Mouse (Mus musculus) retina, embryonic 14.5 days (tissue): ENCODE results near the gene Baiap3.
A peak's percentile ranks its signal among the peaks of the same experiment; 100 is the strongest.

ENCODE experiments used
- DNase-seq: peaks from one replicate; pipeline ENCODE4 v3.0.0-alpha.2; 2015; ENCODE audit warnings: low spot score

Gene Baiap3

DNA sequence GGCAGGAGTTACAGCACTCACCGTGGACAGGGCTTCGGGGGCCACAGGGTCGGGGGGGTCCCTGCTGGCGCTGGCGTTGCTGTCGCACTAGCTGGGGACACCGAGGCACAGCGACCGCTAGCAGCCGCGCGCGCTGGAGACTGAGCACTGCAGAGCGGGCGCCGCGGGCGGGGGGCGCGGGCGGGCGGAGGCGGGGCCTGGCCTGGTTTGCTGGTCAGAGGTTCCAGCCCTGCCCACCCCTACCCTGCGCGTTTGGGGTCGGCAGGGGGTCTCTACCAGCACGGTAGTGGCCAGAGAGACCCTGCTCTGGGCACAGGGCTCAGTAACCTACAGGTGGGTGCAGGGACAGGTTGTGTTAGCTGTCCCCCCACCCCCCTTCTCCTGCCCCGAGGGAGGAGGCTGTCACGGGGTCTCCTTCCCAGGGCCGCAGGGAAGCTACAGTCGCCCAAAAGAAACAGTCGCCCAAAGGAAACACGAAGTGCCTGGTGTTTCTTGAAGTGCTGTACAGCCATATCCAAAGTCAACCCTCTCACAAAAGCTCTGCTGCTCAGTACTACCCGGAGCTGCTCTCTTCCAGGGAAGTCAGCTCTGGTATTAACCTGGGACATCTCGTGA is at the start of gene Baiap3:
Gene Baiap3, minus strand, starts transcription at position 225 of the 615 bp plus-strand sequence.
- DNase-seq = peak; percentile 65

DNA sequence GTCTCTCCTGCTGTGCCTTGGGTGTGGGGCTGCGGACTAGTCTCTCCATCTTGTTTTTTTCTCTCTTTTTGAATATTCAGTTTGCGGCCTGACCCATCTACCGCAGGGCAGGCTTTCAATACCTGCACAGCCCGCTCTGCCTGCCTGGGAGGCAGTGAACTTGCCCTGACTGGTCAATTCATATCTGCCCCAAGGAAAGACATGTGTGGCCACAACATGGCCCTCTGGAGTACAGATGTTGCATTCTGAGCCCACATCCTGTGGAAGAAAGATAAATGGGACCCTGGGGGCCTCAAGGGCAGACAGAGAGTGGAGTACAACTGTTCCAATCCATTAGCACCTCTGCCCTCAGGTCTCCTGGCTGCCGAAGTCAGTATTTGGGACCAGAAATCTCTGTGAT is 41.9 kb upstream of the Baiap3 start, which contains the start of gene Prss34:
Gene Prss34, plus strand, starts transcription at position 301 of the 400 bp plus-strand sequence.
- no peak for DNase-seq

DNA sequence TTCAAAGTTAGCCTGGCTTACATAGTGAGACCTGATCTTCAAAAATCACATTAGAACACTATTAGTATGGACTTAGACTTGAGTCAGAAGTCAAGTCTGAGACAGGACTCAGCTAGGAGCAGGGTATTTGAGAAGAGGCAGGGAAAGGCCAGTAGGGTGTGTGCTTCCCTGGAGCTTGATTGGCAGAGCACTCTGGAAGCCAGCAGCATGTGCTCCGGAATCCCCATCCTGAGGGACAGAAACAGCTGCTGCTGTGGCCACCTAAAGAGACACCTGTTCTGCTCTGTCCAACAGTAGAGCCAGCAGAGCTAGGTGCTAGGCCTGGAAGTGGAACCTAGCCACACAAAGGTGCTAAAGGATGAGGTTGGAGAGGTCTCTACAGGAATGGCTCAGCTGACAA is 37.9 kb upstream of the Baiap3 start:
- DNase-seq = no peak

DNA sequence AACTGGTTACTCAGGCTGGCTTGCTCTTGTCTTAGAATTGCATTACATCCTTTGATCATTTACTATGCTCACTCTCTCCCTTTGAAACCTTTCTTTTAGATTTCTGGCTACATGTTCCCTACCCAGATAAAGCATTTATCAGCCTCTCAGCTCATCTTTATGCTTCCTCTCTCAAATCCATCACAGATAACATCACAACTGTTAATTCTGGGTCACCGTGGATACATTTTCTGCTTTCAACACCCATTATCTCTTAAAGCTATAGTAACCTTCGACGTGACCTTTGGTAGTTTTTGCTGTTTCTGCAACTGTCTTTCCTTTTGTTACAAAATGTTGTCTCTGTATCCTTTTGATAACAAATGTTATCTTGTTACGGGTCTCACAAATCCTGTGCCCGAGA is 37.3 kb upstream of the Baiap3 start:
- DNase-seq = no peak

DNA sequence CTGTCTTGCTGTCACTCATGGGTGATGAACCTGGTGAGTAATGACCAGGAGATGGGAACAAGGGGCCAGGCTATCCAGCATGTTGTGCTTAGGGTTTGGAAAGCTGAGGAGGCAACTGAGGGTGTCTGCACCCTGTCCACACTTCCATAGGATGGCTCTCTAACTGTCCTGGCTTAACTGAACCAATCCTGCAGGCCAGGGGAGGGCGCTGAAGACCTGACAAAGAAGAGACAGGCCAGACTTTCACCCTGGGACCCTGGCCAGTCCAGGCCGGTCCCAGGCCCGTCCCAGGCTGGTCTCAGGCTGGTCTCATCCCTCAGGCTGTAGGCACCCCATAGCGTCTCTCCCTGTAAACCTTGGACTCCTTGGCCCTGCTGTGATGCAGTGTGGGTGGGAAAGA is 34.2 kb upstream of the Baiap3 start:
- DNase-seq = no peak

DNA sequence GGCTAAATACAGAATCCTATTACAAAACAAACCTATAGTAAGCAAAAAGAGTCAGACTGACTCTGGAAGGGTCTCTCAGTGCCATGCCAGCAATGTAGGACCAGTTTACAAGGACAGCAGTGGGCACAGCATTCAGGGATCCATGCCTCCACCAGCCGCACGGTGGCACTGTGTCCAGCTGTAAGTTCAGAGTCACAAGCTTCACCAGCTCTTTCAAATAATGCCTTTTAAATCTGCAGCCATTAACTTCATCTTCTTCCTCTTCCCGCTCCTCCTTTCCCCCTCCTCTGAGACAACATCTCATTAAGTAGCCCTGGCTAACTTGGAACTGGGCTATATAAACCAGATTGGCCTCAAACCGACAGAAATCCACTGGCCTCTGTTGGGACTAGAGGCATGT is 32.7 kb upstream of the Baiap3 start:
- DNase-seq = peak; percentile 75

DNA sequence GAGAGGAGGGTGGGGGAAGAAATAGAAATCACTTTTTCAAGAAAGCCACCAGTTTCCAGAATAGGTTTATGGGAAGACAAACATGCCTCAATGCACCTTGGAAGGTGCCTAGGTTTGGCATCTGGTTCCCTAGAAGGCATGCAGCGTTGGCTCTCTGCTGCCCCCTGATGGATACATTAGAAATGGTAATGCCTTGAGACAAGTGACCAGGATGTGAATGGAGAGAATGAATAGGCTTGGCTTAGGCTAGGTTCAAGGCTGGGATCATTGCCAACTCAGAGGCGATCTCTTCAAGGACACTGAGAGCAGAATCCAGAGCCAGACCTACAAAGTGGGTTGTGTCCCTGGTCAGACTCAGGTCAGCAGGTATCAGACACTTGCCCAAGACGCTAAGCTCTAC is 28.9 kb upstream of the Baiap3 start:
- peak; percentile 88 for DNase-seq

DNA sequence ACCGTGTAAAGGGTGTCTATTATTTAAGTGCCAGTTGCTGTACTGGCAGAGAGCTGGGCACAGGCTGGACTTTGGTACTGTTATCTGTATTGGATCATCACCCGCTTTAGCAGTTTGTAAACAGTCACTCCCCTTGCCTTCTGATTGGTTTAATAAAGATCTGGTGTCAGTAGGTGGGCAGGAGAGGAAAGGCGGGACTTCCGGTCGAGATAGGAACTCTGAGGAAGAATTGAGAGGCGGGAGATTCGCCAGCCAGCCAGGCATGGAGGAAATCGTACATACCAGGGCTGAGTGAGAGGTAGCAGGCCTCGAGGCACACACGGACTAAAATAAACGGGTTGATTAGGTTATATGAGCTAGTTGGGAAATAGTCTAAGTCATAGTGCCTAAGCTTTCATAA is 26.0 kb upstream of the Baiap3 start:
- DNase-seq = no peak

DNA sequence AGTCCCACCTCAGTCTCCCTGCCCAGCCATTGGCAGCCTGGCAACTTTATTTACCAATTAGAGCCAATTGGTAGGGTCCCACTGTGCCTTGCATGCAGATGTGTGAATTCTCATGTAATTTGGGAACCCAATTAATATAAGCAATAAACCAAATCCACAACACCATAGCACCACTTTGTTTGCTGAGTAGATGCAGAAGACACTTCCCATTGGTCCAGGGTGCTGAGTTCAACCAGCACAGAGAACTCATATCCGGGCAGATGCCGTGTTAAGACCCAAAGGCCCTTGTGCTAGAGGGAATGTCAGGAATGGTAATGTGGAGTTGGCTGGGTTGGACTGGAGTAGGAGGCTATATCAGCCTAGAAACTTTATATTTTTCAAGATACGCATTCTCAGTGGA is 19.7 kb upstream of the Baiap3 start:
- no peak for DNase-seq

DNA sequence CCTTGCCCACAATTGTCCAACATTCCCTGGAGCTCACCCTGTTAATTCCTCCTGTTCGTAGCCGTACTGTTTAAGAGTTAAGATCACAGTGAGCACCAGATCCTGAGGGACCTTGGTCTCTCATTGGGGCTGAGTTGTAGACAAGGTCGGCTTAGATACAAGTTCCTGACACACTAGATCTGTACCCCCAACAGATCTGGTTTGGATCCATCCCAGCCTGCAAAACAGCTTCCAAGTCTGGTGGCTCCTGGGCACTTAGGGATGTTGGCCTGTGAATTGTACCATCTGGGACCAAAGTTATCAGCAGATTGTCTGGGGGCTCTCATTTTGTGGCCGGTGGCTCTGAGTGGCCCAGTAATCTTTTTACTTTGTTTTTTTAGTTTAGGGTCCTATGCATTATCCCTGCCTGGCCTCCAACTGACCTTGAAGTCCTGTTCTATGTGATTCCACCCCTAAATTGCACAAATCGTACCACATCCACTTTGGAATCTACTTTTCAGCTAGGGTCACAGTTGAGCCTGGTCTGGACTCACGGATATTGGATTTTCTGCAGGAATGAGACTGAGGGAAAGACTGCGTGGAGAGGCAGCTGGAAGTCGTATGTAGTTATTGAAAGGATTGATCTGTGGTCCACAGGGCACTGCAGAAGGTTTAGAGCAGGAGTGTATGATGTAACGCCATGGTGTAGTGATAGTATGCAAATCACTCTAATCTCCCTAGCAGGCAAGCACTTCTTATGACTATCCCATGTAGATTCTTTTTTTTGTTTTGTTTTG is 18.6 kb upstream of the Baiap3 start, which contains the start of gene Ube2i:
Gene Ube2i, minus strand, starts transcription at position 52 of the 776 bp plus-strand sequence.
- DNase-seq = no peak

DNA sequence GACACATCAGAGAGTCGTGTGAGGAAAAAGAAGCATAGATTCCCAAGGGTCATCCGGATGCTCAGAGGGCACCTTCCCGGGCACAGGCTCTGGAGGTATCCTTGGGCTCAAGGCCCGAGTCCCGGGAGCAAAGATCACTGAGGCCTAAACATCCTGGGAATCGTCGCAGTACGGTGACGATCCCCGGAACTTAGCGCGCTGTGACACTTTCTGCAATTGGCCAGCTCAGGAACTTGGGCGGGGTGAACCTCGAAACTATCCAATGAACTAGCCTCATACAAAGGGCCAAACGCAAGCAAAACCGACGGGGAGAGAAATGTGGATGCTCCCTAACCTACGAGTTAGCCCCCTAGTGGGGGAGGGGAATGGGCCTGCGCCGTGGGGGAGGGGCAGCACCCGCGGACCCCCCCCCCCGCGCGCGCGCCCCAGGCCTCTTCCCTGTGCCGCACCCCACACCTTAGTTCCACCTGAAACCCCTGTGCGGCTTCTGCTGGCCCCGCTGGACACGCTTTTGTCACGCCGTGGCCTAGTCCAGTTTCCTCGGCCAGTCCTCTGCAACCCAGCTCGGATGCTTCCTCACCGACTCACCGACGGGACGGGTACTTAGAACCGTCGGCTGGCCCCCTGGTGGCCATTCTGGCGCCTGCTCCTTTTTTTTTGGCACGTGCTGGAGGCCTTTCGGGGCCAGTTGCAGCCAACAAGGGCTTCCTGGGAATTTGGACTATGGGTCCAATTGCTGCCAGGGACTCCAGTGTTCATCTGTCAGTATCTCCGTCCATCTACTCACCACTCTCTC is 17.7 kb upstream of the Baiap3 start:
- DNase-seq = peak; percentile 98

DNA sequence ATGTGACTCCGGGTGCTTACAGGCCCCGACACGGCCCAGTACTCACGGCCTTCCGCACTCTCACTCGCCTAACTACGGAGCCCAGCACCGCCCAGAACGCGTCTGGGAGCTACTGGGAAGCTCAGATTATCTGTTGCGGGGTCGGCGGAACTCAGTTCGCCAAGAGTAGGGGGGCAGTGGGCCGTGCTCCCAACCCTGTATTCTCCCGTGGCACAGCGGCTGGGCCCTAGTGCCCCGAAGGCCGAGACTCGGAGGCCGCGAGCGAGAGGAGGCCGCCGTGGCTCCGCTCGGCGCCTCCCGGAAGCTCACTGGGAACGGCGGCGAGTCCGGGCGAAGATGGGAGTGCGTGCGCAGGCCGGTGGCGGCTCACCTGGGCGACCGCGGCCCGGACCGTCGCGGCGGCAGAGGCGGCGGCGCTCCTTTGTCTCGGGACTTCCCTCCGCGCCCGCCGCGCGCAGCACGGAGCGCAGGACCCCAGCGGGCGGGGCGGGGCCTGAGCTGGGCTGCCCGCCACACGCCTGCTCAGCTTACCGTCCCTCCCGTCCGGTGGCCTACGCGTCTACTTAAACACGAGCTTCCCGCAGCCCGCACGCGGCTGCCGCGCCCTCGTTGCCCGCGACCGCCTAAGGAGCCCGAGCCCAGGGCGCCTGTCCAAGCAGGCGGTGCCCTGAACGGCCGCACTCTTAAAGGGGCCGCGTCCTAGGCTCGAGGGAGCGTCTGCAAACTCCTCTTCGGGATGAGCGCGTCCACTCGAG is 17.0 kb upstream of the Baiap3 start:
- peak; percentile 83 for DNase-seq

DNA sequence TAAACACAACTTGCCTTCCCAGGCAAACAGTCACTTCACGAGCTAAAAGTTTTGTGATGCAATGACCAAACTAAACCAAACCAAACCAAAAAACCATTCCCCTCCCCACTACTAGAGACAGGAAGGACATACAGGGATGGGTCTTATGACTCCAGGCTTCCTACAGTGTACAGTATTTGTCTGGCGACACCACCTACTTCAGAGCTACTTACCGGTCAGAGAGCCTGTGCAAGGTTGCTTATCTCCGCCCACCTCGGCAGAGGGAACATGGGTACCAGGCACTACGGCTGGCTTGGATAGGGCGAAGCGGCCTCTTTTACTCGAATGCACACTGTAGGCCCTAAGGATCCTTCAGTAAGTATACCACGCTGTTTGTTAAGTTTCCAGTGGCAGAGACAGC is 16.2 kb upstream of the Baiap3 start:
- peak; percentile 21 for DNase-seq

DNA sequence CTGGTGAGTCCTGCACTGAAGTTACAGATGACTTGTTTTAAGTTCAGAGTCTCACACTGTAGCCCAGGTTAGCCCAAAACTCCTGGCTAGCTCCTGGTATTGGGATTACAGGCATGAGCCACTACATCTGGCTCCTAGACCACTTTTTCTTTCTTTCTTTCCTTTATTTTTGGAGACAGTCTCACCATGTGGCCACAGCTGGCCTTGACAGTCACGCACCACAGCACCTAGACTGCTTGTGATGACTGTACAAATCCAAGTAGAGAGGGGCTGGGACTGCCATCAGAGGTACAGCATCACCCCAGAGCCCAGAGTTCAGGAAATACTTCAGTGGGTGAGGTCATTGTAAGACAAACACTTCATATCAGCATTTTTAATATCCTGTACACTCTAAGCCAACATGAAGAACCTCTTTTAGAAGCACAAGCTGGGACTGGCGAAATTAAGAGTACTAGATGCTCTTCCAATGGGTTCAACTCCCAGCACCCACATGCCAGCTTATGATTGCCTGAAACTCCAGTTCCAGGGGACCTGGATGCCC is 14.7 kb upstream of the Baiap3 start:
- no peak for DNase-seq

DNA sequence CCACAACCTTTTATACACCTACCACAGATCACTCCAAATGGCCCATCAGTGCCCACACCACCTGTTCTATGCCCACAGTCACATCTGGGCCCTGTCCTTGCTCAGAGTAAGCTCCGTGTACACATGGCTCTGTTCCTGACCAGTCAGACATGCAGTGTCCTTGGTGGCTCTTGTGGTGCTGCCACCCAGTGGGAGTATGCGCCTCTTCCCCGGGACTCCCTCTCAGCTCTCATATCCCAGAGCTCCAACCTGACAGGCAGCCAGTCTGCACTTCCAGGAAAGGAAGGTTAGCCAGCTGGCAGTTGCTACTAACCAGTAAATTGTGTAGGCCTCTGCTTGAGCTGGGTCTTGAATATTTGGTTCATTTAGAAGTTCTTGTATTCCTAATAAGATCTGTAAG is 8.3 kb upstream of the Baiap3 start:
- peak; percentile 29 for DNase-seq

DNA sequence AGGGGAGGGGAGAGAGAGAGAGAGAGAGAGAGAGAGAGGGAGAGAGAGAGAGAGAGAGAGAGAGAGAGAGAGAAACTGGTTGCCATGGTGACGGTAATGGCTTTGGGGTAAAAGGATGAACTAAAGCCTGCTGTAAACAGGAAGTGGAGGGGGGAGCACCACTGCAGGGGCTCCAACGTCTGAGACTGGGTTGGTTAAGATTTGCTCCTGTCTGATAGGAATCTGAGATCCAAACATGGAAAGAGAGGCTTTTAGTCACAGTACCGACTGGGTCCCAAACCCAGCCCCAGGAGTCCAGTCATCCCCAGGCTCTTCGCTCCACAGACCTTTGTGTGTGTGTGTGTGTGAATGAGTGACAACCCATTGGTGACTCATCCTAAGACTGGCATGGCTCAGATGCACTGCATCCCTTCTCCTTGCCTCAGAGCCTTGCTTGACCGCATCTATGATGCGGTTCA is 1.7 kb upstream of the Baiap3 start:
- DNase-seq = peak; percentile 18

DNA sequence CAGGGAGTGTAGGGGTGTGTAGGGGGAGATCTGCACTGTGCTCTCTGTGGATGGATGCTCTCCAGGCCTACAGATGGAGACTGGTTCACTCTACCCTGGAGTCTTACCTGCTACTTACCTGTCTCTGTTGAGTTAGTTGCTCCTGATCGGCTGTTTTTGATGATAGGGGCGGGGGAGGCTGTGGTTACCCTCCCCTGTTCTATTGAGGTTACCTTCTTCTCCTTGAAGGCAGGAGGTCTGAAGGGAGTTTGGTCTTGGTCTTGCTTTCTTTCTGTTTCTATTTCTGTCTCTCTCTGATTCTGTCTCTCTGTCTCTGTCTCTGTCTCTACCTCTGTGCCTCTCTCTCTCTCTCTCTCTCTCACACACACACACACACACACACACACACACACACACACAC is 1.1 kb downstream of the Baiap3 start:
- DNase-seq = no peak

DNA sequence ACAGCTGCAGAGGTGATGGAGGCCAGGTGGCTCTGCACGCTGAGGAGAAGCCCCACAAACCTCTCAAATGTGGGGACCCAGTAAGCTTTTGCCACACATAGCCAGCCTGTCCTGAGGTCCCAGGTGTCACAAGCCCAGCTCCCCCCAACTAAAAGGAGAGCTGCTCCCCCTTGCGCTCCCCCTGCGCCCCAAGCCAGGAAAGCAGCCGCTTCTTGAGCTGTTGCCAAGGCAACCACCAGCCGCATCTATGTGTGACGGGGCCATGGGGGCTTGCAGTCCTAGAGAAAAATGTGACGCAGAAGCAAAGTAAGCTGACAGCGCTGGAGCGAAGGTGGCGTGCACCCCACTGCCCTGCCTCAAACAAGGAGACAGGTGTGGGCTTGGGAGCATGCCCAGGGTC is 2.4 kb downstream of the Baiap3 start:
- peak; percentile 13 for DNase-seq

DNA sequence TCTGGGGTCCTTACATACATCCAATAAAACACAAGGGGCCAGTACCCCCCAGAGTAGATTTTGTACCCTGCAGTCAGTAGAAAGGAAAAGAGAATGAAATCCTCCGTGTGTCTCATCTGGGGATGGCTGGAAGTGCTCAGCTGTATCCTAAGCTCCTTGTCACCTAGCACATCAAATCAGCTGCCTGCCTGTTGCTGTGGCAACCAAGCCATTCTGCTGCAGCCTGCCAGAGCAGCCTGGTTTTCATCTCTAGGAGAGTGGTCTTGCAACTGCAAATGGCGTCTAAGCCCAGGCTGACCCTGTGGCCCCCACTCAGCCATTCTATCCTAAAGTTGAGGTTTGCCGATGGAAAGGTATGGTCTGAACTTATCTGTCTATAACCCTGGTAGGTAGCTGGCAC is 3.5 kb downstream of the Baiap3 start:
- peak; percentile 12 for DNase-seq

DNA sequence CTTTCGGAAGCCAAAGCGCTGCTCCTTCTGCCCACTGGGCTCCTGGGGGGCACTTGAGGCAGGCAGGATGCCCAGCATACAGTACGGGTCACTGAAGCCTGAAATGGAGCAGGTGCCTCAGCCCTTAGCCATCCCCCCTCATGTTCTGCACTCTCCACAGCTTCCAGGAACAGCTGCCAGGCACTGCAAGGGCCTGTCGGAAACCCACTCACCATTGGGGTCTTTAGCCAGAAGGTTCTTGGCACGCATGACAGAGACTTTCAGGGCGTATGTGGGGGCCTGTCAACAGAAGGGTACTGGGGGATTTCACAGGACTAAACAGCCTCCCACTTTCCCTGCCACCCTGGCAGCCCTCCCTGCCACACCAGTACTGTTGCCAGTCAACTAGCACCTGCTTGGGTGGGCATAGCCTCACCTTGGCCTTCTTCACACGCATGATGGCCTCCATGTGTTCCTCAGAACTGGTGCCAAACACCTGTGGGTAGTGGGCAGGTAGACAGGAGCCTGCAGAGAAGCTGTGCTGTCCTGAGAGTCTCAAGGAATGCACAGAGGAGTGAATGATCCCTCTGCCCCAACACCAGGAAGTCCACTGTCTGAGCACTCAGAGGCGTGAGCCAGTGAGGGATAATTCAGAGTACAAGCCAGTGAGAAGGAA is 5.9 kb downstream of the Baiap3 start:
- no peak for DNase-seq
